Mouse (Mus musculus) right cerebral cortex, postnatal 36 days (tissue): ENCODE measurements at regions not wholly inside any gene's neighbourhood (a gene's known extent, or its start where the extent isn't known, plus 50 kb on each side); places are given as distances from the start of the nearest gene placed in this dataset.
"Not testable (repeated sequence)": the region's sequence is repeated elsewhere in the genome, so short reads cannot be mapped to it uniquely, and the experiment has no call there.

Experiments used
- DNase-seq, 2 experiments: peaks; one replicate each; pipeline ENCODE4 v3.0.0; 2022; ENCODE audit warnings: low spot score in 2 of 2, mixed read lengths in 1 of 2

- DNase-seq = no peak
These were observed 298.0 kb upstream of the Foxg1 start for GRCm38 (mm10) chr12:49084505-49084904.

- DNase-seq = no peak
These were observed 296.4 kb upstream of the Foxg1 start for GRCm38 (mm10) chr12:49086076-49086475.

DNA sequence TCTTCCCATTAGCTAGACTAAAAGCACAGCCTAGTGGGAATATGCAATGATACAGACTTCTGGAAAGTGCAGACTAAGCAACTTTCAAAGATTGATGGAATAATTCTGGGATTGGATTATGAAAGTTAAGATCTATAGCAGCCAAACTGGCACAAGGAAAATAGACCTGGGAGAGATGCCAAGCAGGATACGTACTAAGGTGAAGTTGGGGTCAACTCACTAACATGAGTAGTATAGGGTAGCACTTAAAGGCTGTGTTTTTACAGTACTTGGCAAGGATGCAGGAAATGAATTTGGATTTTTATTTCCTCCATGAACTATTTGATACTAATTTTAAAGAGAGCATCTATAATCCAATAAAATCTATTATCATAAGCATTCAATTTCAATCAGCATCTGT, 292.3 kb upstream of the Foxg1 start:
- no peak for DNase-seq

- no peak for DNase-seq
These were observed 276.5 kb upstream of the Foxg1 start for GRCm38 (mm10) chr12:49105931-49106330.

GRCm38 (mm10) chr12:49106399-49107382, 275.8 kb upstream of the Foxg1 start:
- peak; percentile 26 to 27 for DNase-seq

- no peak for DNase-seq
These were observed 274.9 kb upstream of the Foxg1 start for GRCm38 (mm10) chr12:49107415-49108148.

GRCm38 (mm10) chr12:49131093-49131492, 251.4 kb upstream of the Foxg1 start:
- not testable (repeated sequence) for DNase-seq

DNA sequence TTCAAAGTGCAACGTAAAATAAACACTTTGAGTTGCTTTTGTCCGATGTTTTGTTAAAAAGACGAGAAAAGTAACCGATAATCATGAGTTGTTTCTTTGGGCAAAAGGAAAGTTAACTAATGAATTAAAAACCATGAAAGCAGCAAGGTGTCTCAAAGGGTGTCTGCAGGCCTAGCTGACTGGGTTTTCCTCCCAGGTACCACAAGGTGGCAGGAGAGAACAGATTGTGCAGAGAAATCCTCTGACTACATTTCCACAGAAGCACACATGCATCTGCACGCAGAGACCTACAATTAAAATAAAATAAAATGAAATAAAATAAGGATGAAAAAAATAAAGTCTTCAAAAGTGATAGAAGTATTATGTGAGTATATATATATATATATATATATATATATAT, 212.4 kb upstream of the Foxg1 start:
- DNase-seq = peak in 1 of 2 experiments; percentile 4

- no peak for DNase-seq
These were observed 211.3 kb upstream of the Foxg1 start for GRCm38 (mm10) chr12:49171014-49171677.

- DNase-seq = no peak
These were observed 191.1 kb upstream of the Foxg1 start for GRCm38 (mm10) chr12:49191348-49191747.

DNA sequence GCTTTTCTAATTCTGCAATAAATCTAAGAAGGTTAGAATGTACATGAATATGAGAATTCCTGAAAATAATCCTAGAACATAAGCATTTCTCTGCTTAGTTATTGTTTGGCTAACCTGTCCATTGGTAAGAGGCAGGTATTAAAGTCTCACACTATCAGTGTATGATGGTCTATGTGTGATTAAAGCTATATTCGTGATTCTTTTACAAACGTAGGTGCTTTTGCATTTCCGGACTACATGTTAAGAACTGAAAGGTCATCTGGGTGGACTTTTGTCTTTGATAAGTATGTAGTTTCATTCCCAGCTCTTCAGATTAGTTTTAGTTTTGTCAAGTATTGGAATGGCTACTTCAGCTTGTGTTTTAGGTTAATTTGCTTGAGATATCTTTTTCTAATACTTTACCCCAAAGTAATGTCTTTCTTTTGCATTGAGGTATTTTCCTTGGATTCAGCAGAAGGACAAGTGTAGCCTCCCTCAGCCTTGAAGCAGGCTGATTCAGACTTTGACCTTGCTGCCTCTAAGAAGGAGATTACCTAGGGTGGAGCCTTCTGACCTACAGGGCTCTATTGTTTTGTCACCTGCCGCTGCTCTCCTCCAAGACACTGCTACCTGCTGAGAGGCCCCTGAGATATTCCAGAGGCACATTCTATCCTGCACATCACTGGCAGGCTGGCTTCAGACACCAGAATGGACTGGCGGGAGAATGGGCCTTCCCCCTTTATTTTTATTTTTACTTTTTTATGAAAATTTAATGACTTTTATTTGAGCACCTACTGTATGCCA, 148.7 kb upstream of the Foxg1 start:
- DNase-seq = no peak
